8 mouse cellular contexts compared by ENCODE assay signal in genomic region chr4:143325625-143325941, GRCm38 (mm10). TPM values are rescaled to one million over a fixed set of nuclear protein-coding genes. Genes with fewer than 3 reads are reported as not detected.
DNase-seq lines count a peak whose midpoint lies in the region; ATAC-seq and TF ChIP-seq lines count a peak whose summit lies in the region.

No protein-coding gene starts in this region.

- peak; percentile 67 to 92 for DNase-seq in adrenal gland, adult (ENCODE audit: inconsistent age in 2 of 2, low spot score in 1 of 2)
- peak; percentile 87 for DNase-seq in cerebellum, postnatal 4 days (ENCODE audit: low spot score in 2 of 2)
- peak; percentile 85 for DNase-seq in gastrocnemius, adult 2 months
- DNase-seq in hindlimb bud, embryonic 11.5 days (ENCODE audit: extremely low spot score, low read depth, low spot score), result peak; percentile 54
- peak; percentile 78 to 91 for DNase-seq in left cerebral cortex, adult 2 months (ENCODE audit: extremely low spot score in 1 of 2, low spot score in 2 of 2)
- DNase-seq in lung, postnatal 4 days, result peak; percentile 51 to 76
- peak; percentile 90 for DNase-seq in right cerebral cortex, adult 2 months (ENCODE audit: low spot score in 2 of 2)

- no peak overlapping the region for H3K27ac ChIP-seq in gastrocnemius, adult 2 months
- H3K27ac ChIP-seq in left cerebral cortex, adult 2 months, result no peak overlapping the region

- ATAC-seq in activated CD4-positive, CD25-positive, alpha-beta regulatory T cell, adult 4 months, result no peak

- peak overlapping the region; percentile 68 for H3K4me3 ChIP-seq in gastrocnemius, adult 2 months
- H3K4me3 ChIP-seq in left cerebral cortex, adult 2 months, result peak overlapping the region; percentile 40

- TF ChIP-seq CTCF in gastrocnemius, adult 2 months (IDR thresholded peaks at IDR 0.05), result peak; percentile 93
- peak; percentile 92 for TF ChIP-seq CTCF in left cerebral cortex, adult 2 months (IDR thresholded peaks at IDR 0.05)

- intact Hi-C loops in gastrocnemius, adult 2 months (cut with DNase I), result loop anchor here (1.0 to 5.0 kb wide), 2 partner anchors 37 to 55 kb away; no protein-coding TSS in a partner anchor
- intact Hi-C loops in left cerebral cortex, adult 2 months (cut with DNase I), result loop anchor here (1.0 kb wide), 1 partner anchor 55 kb away; no protein-coding TSS in a partner anchor

RNA-seq across cellular contexts. Expression of gene Lrrc38, which starts 24.0 kb away (rescaled TPM):
- 10 to 100 TPM; 27.1 to 39.4 TPM for total RNA-seq in gastrocnemius, adult 2 months (2021)
- 1 to 10 TPM; 2.3 TPM for total RNA-seq in left cerebral cortex, adult 2 months (2021)
- polyA plus RNA-seq in activated CD4-positive, CD25-positive, alpha-beta regulatory T cell, adult 4 months (2017; shearing (Covaris generic)), result not detected

RNA-seq across cellular contexts. Expression of gene Pdpn, which starts 26.2 kb away (rescaled TPM):
- total RNA-seq in gastrocnemius, adult 2 months (2021), result 1 to 10 TPM; 4.5 to 7.7 TPM
- 10 to 100 TPM; 15.0 to 15.3 TPM for total RNA-seq in left cerebral cortex, adult 2 months (2021)
- under 1 TPM in 1 of 2 experiments, not detected in 1; 0.45 TPM for polyA plus RNA-seq in activated CD4-positive, CD25-positive, alpha-beta regulatory T cell, adult 4 months (2017; shearing (Covaris generic))

Comparison
In these comparisons a context has a peak if more than half of its experiments do, and no peak if none do; other contexts are left out.
1. RNA of gene Lrrc38, which starts 24.0 kb away (total RNA-seq): 27.1 to 39.4 TPM in gastrocnemius, adult 2 months; 2.3 TPM in left cerebral cortex, adult 2 months; every median in the first group is over 4 times any median in the second.
2. Peak in every context shown above with its lines, with median percentiles within 50 percentile points of each other: DNase-seq.